Mouse (Mus musculus) ES-E14 (cell line): ENCODE measurements around the gene Exosc6.

Experiments used
- ZC3H11A ChIP-seq: IDR thresholded peaks from 2 replicates; pipeline ENCODE4 v1.6.1; 2012; ENCODE audit warnings: low read depth, mild to moderate bottlenecking, inconsistent platforms, low read length, borderline replicate concordance
- ZNF384 ChIP-seq: IDR thresholded peaks from 2 replicates; pipeline ENCODE4 v1.6.1; 2012; ENCODE audit warnings: low read depth, low read length, inconsistent platforms

DNA sequence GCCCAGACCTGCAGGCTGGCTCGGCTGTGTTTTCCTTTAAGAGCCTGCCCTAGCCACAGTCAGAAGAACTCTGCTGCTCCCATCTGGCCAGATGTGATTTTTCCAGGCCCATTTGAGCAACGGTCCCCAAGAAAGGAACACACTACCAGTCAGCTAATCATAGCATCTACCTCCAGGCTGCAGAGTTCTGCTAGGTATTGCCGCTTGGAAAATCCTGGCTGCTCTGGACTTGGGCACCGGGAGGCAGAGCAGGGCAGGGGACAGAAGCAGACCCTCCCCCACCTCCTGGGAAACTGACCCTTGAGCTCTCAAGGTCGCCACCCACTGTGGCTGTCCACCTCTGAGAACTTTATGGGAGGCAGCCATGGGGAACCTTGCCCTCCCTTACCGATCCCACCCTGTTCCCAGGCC, 23.7 kb downstream of the Exosc6 start:
- no peak for TF ChIP-seq ZNF384
- no peak for TF ChIP-seq ZC3H11A
